Mouse (Mus musculus) heart, adult 11 months (tissue): ENCODE measurements at regions not wholly inside any gene's neighbourhood (a gene's known extent, or its start where the extent isn't known, plus 50 kb on each side); places are given as distances from the start of the nearest gene placed in this dataset.
A peak's percentile ranks its signal among the peaks of the same experiment; 100 is the strongest.

Experiments
- DNase-seq: peaks from one replicate; pipeline ENCODE4 v3.0.0; 2022

- no peak for DNase-seq
Observed at GRCm38 (mm10) chr5:101120509-101121201, 275.1 kb downstream of the Gpat3 start.

- DNase-seq = no peak
Observed at GRCm38 (mm10) chr5:101112151-101112769, 266.7 kb downstream of the Gpat3 start.

GRCm38 (mm10) chr5:101111619-101112018 lies 266.1 kb downstream of the Gpat3 start:
- no peak for DNase-seq

GRCm38 (mm10) chr5:101100975-101101699 lies 255.6 kb downstream of the Gpat3 start:
- no peak for DNase-seq

- peak; percentile 41 for DNase-seq
Observed at GRCm38 (mm10) chr5:101091027-101091598, 245.6 kb downstream of the Gpat3 start.

GRCm38 (mm10) chr5:101090415-101091026 lies 245.0 kb downstream of the Gpat3 start:
- peak; percentile 63 for DNase-seq

- DNase-seq = peak; percentile 8
Observed at GRCm38 (mm10) chr5:101085199-101085598, 239.7 kb downstream of the Gpat3 start.

- DNase-seq = peak; percentile 78
Observed at GRCm38 (mm10) chr5:101082611-101083010, 237.1 kb downstream of the Gpat3 start.

- peak; percentile 36 for DNase-seq
Observed at GRCm38 (mm10) chr5:101064308-101064707, 218.8 kb downstream of the Gpat3 start.

- no peak for DNase-seq
Observed at GRCm38 (mm10) chr5:101063254-101063653, 217.7 kb downstream of the Gpat3 start.

- no peak for DNase-seq
Observed at GRCm38 (mm10) chr5:101051591-101051990, 206.1 kb downstream of the Gpat3 start.

- peak; percentile 57 for DNase-seq
Observed at GRCm38 (mm10) chr5:101040488-101040887, 195.0 kb downstream of the Gpat3 start.

- DNase-seq = peak; percentile 61
Observed at GRCm38 (mm10) chr5:101032968-101033367, 187.5 kb downstream of the Gpat3 start.

- DNase-seq = peak; percentile 70
Observed at GRCm38 (mm10) chr5:101032147-101032900, 186.8 kb downstream of the Gpat3 start.

- peak; percentile 49 for DNase-seq
Observed at GRCm38 (mm10) chr5:101024796-101025195, 179.3 kb downstream of the Gpat3 start.

- DNase-seq = peak; percentile 66
Observed at GRCm38 (mm10) chr5:101023784-101024183, 178.3 kb downstream of the Gpat3 start.

- DNase-seq = peak; percentile 81
Observed at GRCm38 (mm10) chr5:101020784-101021183, 175.3 kb downstream of the Gpat3 start.

GRCm38 (mm10) chr5:101013844-101014243 lies 168.3 kb downstream of the Gpat3 start:
- peak; percentile 52 for DNase-seq

- peak; percentile 56 for DNase-seq
Observed at GRCm38 (mm10) chr5:101005216-101005615, 159.7 kb downstream of the Gpat3 start.

GRCm38 (mm10) chr5:101000436-101000835 lies 154.9 kb downstream of the Gpat3 start:
- peak; percentile 58 for DNase-seq

- DNase-seq = no peak
Observed at GRCm38 (mm10) chr5:100992365-100992764, 146.9 kb downstream of the Gpat3 start.

GRCm38 (mm10) chr5:100991626-100992025 lies 146.1 kb downstream of the Gpat3 start:
- peak; percentile 10 for DNase-seq
